Mouse (Mus musculus) olfactory bulb, adult 2 months (tissue): ENCODE measurements around the gene Fbxl20.

Experiments
- CTCF ChIP-seq: fragments of 200-500 bp; IDR thresholded peaks from 2 replicates; pipeline ENCODE4 v1.5.1; 2012; ENCODE audit warnings: low read depth, mild to moderate bottlenecking, low read length, moderate library complexity; ENCODE audit not compliant: insufficient read depth
- POLR2A ChIP-seq: fragments of 200-500 bp; IDR thresholded peaks from 2 replicates; pipeline ENCODE4 v1.6.1; 2012; ENCODE audit warnings: mild to moderate bottlenecking, low read depth, low read length, moderate library complexity; ENCODE audit not compliant: insufficient read depth

GRCm38 (mm10) chr11:98045596-98045995 lies 104.6 kb downstream of the Fbxl20 start:
- TF ChIP-seq POLR2A = no peak
- TF ChIP-seq CTCF = no peak
